Mouse (Mus musculus): ENCODE results near the gene Atoh8. TPM values are rescaled to one million over a fixed set of nuclear protein-coding genes. Genes with fewer than 3 reads are reported as not detected.

Atoh8 gene
- total RNA-seq, 2 experiments from 2014 or later: 4.0 to 4.6 TPM

Other genes starting within 250 kb of the Atoh8 start
- gene St3gal5, start 138.0 kb downstream of the Atoh8 start, total RNA-seq (2021): 100 to 1,000 TPM in 1 of 2 experiments, 10 to 100 TPM in 1; 84.7 to 105 TPM
- gene Sftpb, start 69.0 kb upstream of the Atoh8 start, total RNA-seq (2021): not detected
- gene Usp39, start 109.6 kb upstream of the Atoh8 start, total RNA-seq (2021): 10 to 100 TPM; 17.2 to 18.4 TPM
- 10 to 100 TPM; 12.5 to 15.6 TPM for gene 0610030E20Rik, start 111.7 kb upstream of the Atoh8 start, total RNA-seq (2021)
- gene Tmem150a, start 119.9 kb upstream of the Atoh8 start, total RNA-seq (2021): 10 to 100 TPM in 1 of 2 experiments, 1 to 10 TPM in 1; 8.0 to 14.0 TPM
- 10 to 100 TPM; 35.9 to 36.6 TPM for gene Rnf181, start 131.4 kb upstream of the Atoh8 start, total RNA-seq (2021)
- 10 to 100 TPM; 49.1 to 50.0 TPM for gene Vamp5, start 144.9 kb upstream of the Atoh8 start, total RNA-seq (2021)
- 10 to 100 TPM; 60.9 to 64.7 TPM for gene Vamp8, start 155.1 kb upstream of the Atoh8 start, total RNA-seq (2021)
- 10 to 100 TPM; 15.1 to 21.9 TPM for gene Ggcx, start 178.7 kb upstream of the Atoh8 start, total RNA-seq (2021)
- 100 to 1,000 TPM; 200 to 249 TPM for gene Mat2a, start 204.0 kb upstream of the Atoh8 start, total RNA-seq (2021)

Measured in gastrocnemius, postnatal 10 days (tissue).